Mouse (Mus musculus): ENCODE measurements around the gene Dapk2. TPM values are rescaled to one million over a fixed set of nuclear protein-coding genes. Genes with fewer than 3 reads are reported as not detected.

The Dapk2 gene
- polyA plus RNA-seq, 1 experiment from 2014 or later: 0.80 TPM

GRCm38 (mm10) chr9:66121421-66121820 is 36.6 kb upstream of the Dapk2 start:
- no peak overlapping the region for H3K4me3 ChIP-seq (replicated peaks; ENCODE audit: low read length)
- H3K27me3 ChIP-seq (ENCODE audit: control insufficient read depth, insufficient read depth, low read length): no peaks in the 10 kb centered on the region
- 0 out of 2 replicates have a peak overlapping the region, but pooled peaks have one; percentile 47 for H3K27ac ChIP-seq
- H3K36me3 ChIP-seq (replicated peaks; ENCODE audit: control insufficient read depth, insufficient read depth): no peaks in the 10 kb centered on the region
- H3K4me1 ChIP-seq (replicated peaks; ENCODE audit: control insufficient read depth, insufficient read depth, low read length): peaks cover 38% of the 10 kb centered on the region
- no peak overlapping the region for H3K9ac ChIP-seq
- H3K9me3 ChIP-seq (ENCODE audit: control insufficient read depth, low read length): no peaks in the 10 kb centered on the region
- no peak overlapping the region for H3K4me2 ChIP-seq (replicated peaks)
- ATAC-seq (ENCODE audit: low FRiP score): no peak
- DNase-seq (ENCODE audit: low spot score): no peak

GRCm38 (mm10) chr9:66123648-66124047 is 34.4 kb upstream of the Dapk2 start:
- H3K4me1 ChIP-seq (replicated peaks; ENCODE audit: control insufficient read depth, insufficient read depth, low read length): peaks cover 46% of the 10 kb centered on the region
- WGBS: 14% methylated on average over 5 of the region's 5 CpGs
- no peaks in the 10 kb centered on the region for H3K9me3 ChIP-seq (ENCODE audit: control insufficient read depth, low read length)
- ATAC-seq (ENCODE audit: low FRiP score) (no peak), DNase-seq (ENCODE audit: low spot score) (no peak)
- H3K4me3 ChIP-seq (replicated peaks; ENCODE audit: low read length): peak overlapping the region; percentile 87
- H3K36me3 ChIP-seq (replicated peaks; ENCODE audit: control insufficient read depth, insufficient read depth): no peaks in the 10 kb centered on the region
- H3K27me3 ChIP-seq (ENCODE audit: control insufficient read depth, insufficient read depth, low read length): no peaks in the 10 kb centered on the region
- peak overlapping the region; percentile 92; the same call in 1 of the 2 replicates for H3K27ac ChIP-seq
- peak overlapping the region; percentile 89 for H3K9ac ChIP-seq
- peak overlapping the region; percentile 86 for H3K4me2 ChIP-seq (replicated peaks)

GRCm38 (mm10) chr9:66124111-66124531 is 33.9 kb upstream of the Dapk2 start:
- peaks cover 46% of the 10 kb centered on the region for H3K4me1 ChIP-seq (replicated peaks; ENCODE audit: control insufficient read depth, insufficient read depth, low read length)
- H3K4me3 ChIP-seq (replicated peaks; ENCODE audit: low read length): peak overlapping the region; percentile 87
- peak overlapping the region; percentile 89 for H3K9ac ChIP-seq
- H3K9me3 ChIP-seq (ENCODE audit: control insufficient read depth, low read length): no peaks in the 10 kb centered on the region
- H3K36me3 ChIP-seq (replicated peaks; ENCODE audit: control insufficient read depth, insufficient read depth): no peaks in the 10 kb centered on the region
- peak overlapping the region; percentile 86 for H3K4me2 ChIP-seq (replicated peaks)
- peak overlapping the region; percentile 92 for H3K27ac ChIP-seq
- ATAC-seq (ENCODE audit: low FRiP score): peak; percentile 22
- WGBS: under 1% methylated on average over 12 of the region's 12 CpGs
- DNase-seq (ENCODE audit: low spot score): no peak
- H3K27me3 ChIP-seq (ENCODE audit: control insufficient read depth, insufficient read depth, low read length): no peaks in the 10 kb centered on the region

- Histone ChIP-seq H3K9me3 (ENCODE audit: control insufficient read depth, low read length) (no peaks in the 10 kb centered on the region), H3K36me3 (replicated peaks; ENCODE audit: control insufficient read depth, insufficient read depth) (no peaks in the 10 kb centered on the region), H3K4me2 (replicated peaks) (peak overlapping the region; percentile 86), H3K9ac (peak overlapping the region; percentile 89), H3K4me3 (replicated peaks; ENCODE audit: low read length) (peak overlapping the region; percentile 87), H3K4me1 (replicated peaks; ENCODE audit: control insufficient read depth, insufficient read depth, low read length) (peaks cover 41% of the 10 kb centered on the region), H3K27me3 (ENCODE audit: control insufficient read depth, insufficient read depth, low read length) (no peaks in the 10 kb centered on the region), H3K27ac (peak overlapping the region; percentile 92)
- peak; percentile 97 for DNase-seq (ENCODE audit: low spot score)
- ATAC-seq (ENCODE audit: low FRiP score): peak; percentile 98
- 11% methylated on average over 33 of the region's 33 CpGs for WGBS
Observed at GRCm38 (mm10) chr9:66124681-66125542, 33.1 kb upstream of the Dapk2 start.

GRCm38 (mm10) chr9:66125543-66126455 is 32.2 kb upstream of the Dapk2 start:
- Histone ChIP-seq H3K27ac (peak overlapping the region; percentile 92), H3K27me3 (ENCODE audit: control insufficient read depth, insufficient read depth, low read length) (no peaks in the 10 kb centered on the region), H3K9ac (no peak overlapping the region), H3K36me3 (replicated peaks; ENCODE audit: control insufficient read depth, insufficient read depth) (no peaks in the 10 kb centered on the region), H3K4me3 (replicated peaks; ENCODE audit: low read length) (peak overlapping the region; percentile 52), H3K9me3 (ENCODE audit: control insufficient read depth, low read length) (no peaks in the 10 kb centered on the region), H3K4me2 (replicated peaks) (peak overlapping the region; percentile 69), H3K4me1 (replicated peaks; ENCODE audit: control insufficient read depth, insufficient read depth, low read length) (peaks cover 32% of the 10 kb centered on the region)
- no peak for ATAC-seq (ENCODE audit: low FRiP score)
- no peak for DNase-seq (ENCODE audit: low spot score)
- 65% methylated on average over 12 of the region's 12 CpGs for WGBS

- H3K9me3 ChIP-seq (ENCODE audit: control insufficient read depth, low read length): no peaks in the 10 kb centered on the region
- peak; percentile 96 for DNase-seq (ENCODE audit: low spot score)
- no peaks in the 10 kb centered on the region for H3K27me3 ChIP-seq (ENCODE audit: control insufficient read depth, insufficient read depth, low read length)
- whole genome bisulfite sequencing: 3% methylated on average over 34 of the region's 34 CpGs
- peak within 1 kb of the TSS; percentile 69 for H3K4me2 ChIP-seq (replicated peaks)
- H3K4me1 ChIP-seq (replicated peaks; ENCODE audit: control insufficient read depth, insufficient read depth, low read length): peaks cover 29% of the 10 kb centered on the region
- peak; percentile 72 for ATAC-seq (ENCODE audit: low FRiP score)
- no peaks in the 10 kb centered on the region for H3K36me3 ChIP-seq (replicated peaks; ENCODE audit: control insufficient read depth, insufficient read depth)
- H3K9ac ChIP-seq: peak within 1 kb of the TSS; percentile 65
- peak within 1 kb of the TSS; percentile 52 for H3K4me3 ChIP-seq (replicated peaks; ENCODE audit: low read length)
- peak within 1 kb of the TSS; percentile 92 for H3K27ac ChIP-seq
Observed at GRCm38 (mm10) chr9:66126456-66127192, 31.4 kb upstream of the Dapk2 start, which contains the start of the genes Snx1 and Ciao2a. Gene Snx1, minus strand, starts transcription at chr9:66126587. Gene Ciao2a, plus strand, starts transcription at chr9:66126611.

DNA sequence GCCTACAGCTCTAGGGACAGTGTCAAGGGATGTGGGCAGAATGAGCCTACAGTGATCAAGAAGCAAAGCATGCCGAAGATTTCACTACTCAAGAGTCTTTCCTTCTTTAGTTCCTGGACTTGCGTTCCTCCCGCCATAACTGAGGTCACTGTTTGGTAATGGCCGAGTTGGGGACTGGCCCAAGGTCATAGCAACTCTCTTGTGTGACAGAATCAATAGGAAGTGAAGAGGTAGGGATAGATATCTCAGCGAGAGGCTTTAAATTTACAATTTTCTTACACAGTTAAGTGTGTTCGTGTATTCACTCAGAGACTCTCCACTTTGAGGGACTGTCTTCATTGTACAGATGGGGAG is 30.9 kb upstream of the Dapk2 start:
- Histone ChIP-seq H3K4me1 (replicated peaks; ENCODE audit: control insufficient read depth, insufficient read depth, low read length) (peaks cover 28% of the 10 kb centered on the region), H3K9me3 (ENCODE audit: control insufficient read depth, low read length) (no peaks in the 10 kb centered on the region), H3K9ac (peak overlapping the region; percentile 65), H3K27ac (peak overlapping the region; percentile 75), H3K4me2 (replicated peaks) (peak overlapping the region; percentile 69), H3K27me3 (ENCODE audit: control insufficient read depth, insufficient read depth, low read length) (no peaks in the 10 kb centered on the region), H3K36me3 (replicated peaks; ENCODE audit: control insufficient read depth, insufficient read depth) (0 out of 2 replicates have a peak, but pooled peaks cover 1% of the 10 kb centered on the region), H3K4me3 (replicated peaks; ENCODE audit: low read length) (peak overlapping the region; percentile 52)
- no peak for DNase-seq (ENCODE audit: low spot score)
- WGBS: 53% methylated on average over 6 of the region's 6 CpGs
- no peak for ATAC-seq (ENCODE audit: low FRiP score)

- WGBS: 98% methylated on average over 4 of the region's 4 CpGs
- H3K4me2 ChIP-seq (replicated peaks): no peak overlapping the region
- H3K27ac ChIP-seq: no peak overlapping the region
- H3K36me3 ChIP-seq (replicated peaks; ENCODE audit: control insufficient read depth, insufficient read depth): peaks cover 9% of the 10 kb centered on the region
- H3K4me1 ChIP-seq (replicated peaks; ENCODE audit: control insufficient read depth, insufficient read depth, low read length): peaks cover 23% of the 10 kb centered on the region
- H3K9ac ChIP-seq: no peak overlapping the region
- ATAC-seq (ENCODE audit: low FRiP score) (no peak), DNase-seq (ENCODE audit: low spot score) (no peak)
- no peak overlapping the region for H3K4me3 ChIP-seq (replicated peaks; ENCODE audit: low read length)
- H3K27me3 ChIP-seq (ENCODE audit: control insufficient read depth, insufficient read depth, low read length): no peaks in the 10 kb centered on the region
- H3K9me3 ChIP-seq (ENCODE audit: control insufficient read depth, low read length): no peaks in the 10 kb centered on the region
Observed at GRCm38 (mm10) chr9:66127884-66128283, 30.1 kb upstream of the Dapk2 start.
